Mouse (Mus musculus) lung, postnatal 0 days (tissue): ENCODE measurements around the gene Riok1.

Experiments
- CTCF ChIP-seq: IDR thresholded peaks from 2 replicates; pipeline ENCODE4 v1.5.1; 2016; ENCODE audit warnings: antibody characterized with exemption, mild to moderate bottlenecking
- EP300 ChIP-seq: IDR thresholded peaks from 2 replicates; pipeline ENCODE4 v1.6.1; 2016; ENCODE audit warnings: antibody characterized with exemption, mild to moderate bottlenecking, control low read depth

GRCm38 (mm10) chr13:38009721-38010408, 26.9 kb upstream of the Riok1 start:
- no peak for TF ChIP-seq CTCF
- TF ChIP-seq EP300, result no peak
